Mouse (Mus musculus): ENCODE measurements at regions not wholly inside any gene's neighbourhood (a gene's known extent, or its start where the extent isn't known, plus 50 kb on each side); places are given as distances from the start of the nearest gene placed in this dataset.

- TF ChIP-seq CTCF (IDR thresholded peaks at IDR 0.05; ENCODE audit: borderline replicate concordance, insufficient read depth, low read depth, low read length): no peak
- TF ChIP-seq POLR2A (IDR thresholded peaks at IDR 0.05; ENCODE audit: borderline replicate concordance, insufficient read depth, low read length): no peak
Observed at GRCm38 (mm10) chr13:71459022-71459536, 504.4 kb downstream of the Irx1 start.
